Mouse (Mus musculus): Measurements from ENCODE around the gene Cgas. TPM values are rescaled to one million over a fixed set of nuclear protein-coding genes. Genes with fewer than 3 reads are reported as not detected.

Cgas gene
- total and polyA plus RNA-seq, 3 experiments, result 19.0 to 20.9 TPM; not detected in 1

DNA sequence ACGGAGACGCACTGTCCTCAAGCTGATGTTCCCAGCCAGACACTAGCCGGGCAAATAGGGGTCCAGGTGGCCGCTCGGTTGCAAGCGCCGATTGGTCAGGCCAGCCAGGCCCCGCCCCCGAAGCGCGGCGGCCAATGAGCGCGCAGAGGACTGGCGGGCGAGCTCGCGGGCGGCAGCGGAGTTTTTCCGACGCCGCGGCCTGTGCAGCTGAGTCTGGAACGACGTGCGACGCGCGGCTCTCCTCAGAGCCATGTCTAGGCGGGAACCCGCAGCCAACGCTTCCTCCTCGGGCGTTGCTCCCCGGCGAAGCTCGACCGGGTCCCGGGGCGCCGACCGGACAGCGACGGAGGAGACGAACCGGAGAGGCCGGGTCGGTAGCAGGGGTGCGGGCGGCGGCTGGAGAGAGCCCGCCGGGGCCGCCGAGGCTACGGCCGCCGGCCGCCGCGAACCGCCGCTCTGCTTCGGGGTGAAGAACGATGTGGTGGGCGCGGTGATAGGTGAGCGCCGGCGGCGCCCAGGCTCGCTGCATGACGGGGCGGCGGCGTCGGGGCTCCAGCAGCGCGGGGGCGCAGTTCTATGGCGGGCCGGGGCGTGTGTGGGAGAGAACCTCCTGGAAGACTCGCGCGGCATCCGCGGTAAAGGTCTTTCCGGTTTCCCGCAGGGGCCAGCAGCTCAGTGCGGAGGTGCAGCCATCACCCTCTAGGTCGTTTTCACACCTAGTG is 47.2 kb downstream of the Cgas start, which contains the start of gene Ddx43:
Ddx43 (plus strand) TSS at position 148 of the 722 bp plus-strand sequence.
- Histone ChIP-seq H3K27ac (ENCODE audit: control insufficient read depth, low read depth, low read length) (peak within 1 kb of the TSS; percentile 62), H3K9me3 (replicated peaks; ENCODE audit: insufficient read depth, low read length) (no peaks in the 10 kb centered on the region), H3K79me2 (ENCODE audit: control insufficient read depth, insufficient read depth, low read length, poor library complexity) (peaks cover 17% of the 10 kb centered on the region), H3K4me1 (ENCODE audit: control insufficient read depth in 1 of 2, insufficient read depth in 2 of 2, low read length in 2 of 2) (peaks cover 6 to 11% of the 10 kb centered on the region in 2 experiments; a peak in 3 of 4 replicates), H3K36me3 (ENCODE audit: control insufficient read depth in 1 of 2, insufficient read depth in 2 of 2, low read length in 2 of 2) (peaks cover 2 to 15% of the 10 kb centered on the region in 2 experiments), H3K4me3 (ENCODE audit: control insufficient read depth in 1 of 2, insufficient read depth in 1 of 2, low read depth in 2 of 2, low read length in 2 of 2) (peak within 1 kb of the TSS; percentile 80 to 87), H3K27me3 (ENCODE audit: control insufficient read depth in 1 of 2, insufficient read depth in 2 of 2, low read length in 2 of 2) (no peaks in the 10 kb centered on the region), H3K9ac (ENCODE audit: control insufficient read depth, low read depth, low read length, poor library complexity, severe bottlenecking) (peak within 1 kb of the TSS; percentile 77)
- TF ChIP-seq TBP (IDR thresholded peaks at IDR 0.05; ENCODE audit: low read depth, low read length), result no peak
- peak; percentile 73 for TF ChIP-seq ZMIZ1 (IDR thresholded peaks at IDR 0.05; ENCODE audit: low read depth, low read length)
- no peak for TF ChIP-seq KAT2A (conservative IDR thresholded peaks at IDR 0.05; ENCODE audit: low read depth, low read length)
- TF ChIP-seq JUND (IDR thresholded peaks at IDR 0.05; ENCODE audit: low read depth, low read length), result no peak
- TF ChIP-seq NELFE (IDR thresholded peaks at IDR 0.05; ENCODE audit: low read depth, low read length), result peak; percentile 77
- TF ChIP-seq CTCF (IDR thresholded peaks at IDR 0.05 in 2 of 3, conservative IDR thresholded peaks at IDR 0.05 in 1 of 3; ENCODE audit: control insufficient read depth in 1 of 3, insufficient read depth in 1 of 3, low read depth in 2 of 3, low read length in 3 of 3, poor library complexity in 1 of 3, severe bottlenecking in 1 of 3), result peak in 1 of 3 experiments; percentile 16; a peak in 1 of 6 replicates
- TF ChIP-seq HCFC1 (IDR thresholded peaks at IDR 0.05; ENCODE audit: low read depth, low read length), result peak; percentile 56
- TF ChIP-seq ETS1 (IDR thresholded peaks at IDR 0.05; ENCODE audit: low read depth, low read length), result peak; percentile 6; the same call in 1 of the 2 replicates
- TF ChIP-seq RAD21 (IDR thresholded peaks at IDR 0.05; ENCODE audit: low read depth, low read length), result no peak
- TF ChIP-seq ELF1 (IDR thresholded peaks at IDR 0.05; ENCODE audit: low read depth, low read length), result no peak
- no peak for TF ChIP-seq ZNF384 (IDR thresholded peaks at IDR 0.05; ENCODE audit: low read depth, low read length)
- no peak for TF ChIP-seq SMC3 (IDR thresholded peaks at IDR 0.05; ENCODE audit: low read depth, low read length)
- TF ChIP-seq POLR2AphosphoS2 (IDR thresholded peaks at IDR 0.05; ENCODE audit: low read length), result peak; percentile 55; the same call in 1 of the 2 replicates
- TF ChIP-seq EP300 (IDR thresholded peaks at IDR 0.05; ENCODE audit: low read depth in 1 of 2, low read length in 2 of 2), result peak in 1 of 2 experiments; percentile 2; a peak in 1 of 4 replicates
- TF ChIP-seq MYB (IDR thresholded peaks at IDR 0.05; ENCODE audit: low read depth, low read length), result no peak
- TF ChIP-seq SIN3A (IDR thresholded peaks at IDR 0.05; ENCODE audit: low read length), result peak; percentile 56
- no peak for TF ChIP-seq MAFK (IDR thresholded peaks at IDR 0.05; ENCODE audit: borderline replicate concordance, low read depth, low read length)
- no peak for TF ChIP-seq E2F4 (IDR thresholded peaks at IDR 0.05; ENCODE audit: borderline replicate concordance, low read depth, low read length)
- TF ChIP-seq MAX (IDR thresholded peaks at IDR 0.05; ENCODE audit: low read length), result peak; percentile 93
- peak; percentile 21; the same call in 1 of the 2 replicates for TF ChIP-seq MXI1 (IDR thresholded peaks at IDR 0.05; ENCODE audit: low read depth, low read length)
- peak; percentile 75 to 76; a peak in 3 of 4 replicates for TF ChIP-seq POLR2A (IDR thresholded peaks at IDR 0.05; ENCODE audit: control insufficient read depth in 1 of 2, insufficient read depth in 1 of 2, low read depth in 1 of 2, low read length in 2 of 2, poor library complexity in 1 of 2)
- no peak for TF ChIP-seq GABPA (IDR thresholded peaks at IDR 0.05; ENCODE audit: low read depth, low read length)
- TF ChIP-seq GATA1 (IDR thresholded peaks at IDR 0.05; ENCODE audit: low read depth, low read length), result no peak
- TF ChIP-seq RCOR1 (IDR thresholded peaks at IDR 0.05; ENCODE audit: low read depth, low read length), result 0 out of 2 replicates have a peak, but pooled peaks have one; percentile 16
- 0 out of 2 replicates have a peak, but pooled peaks have one; percentile 21 for TF ChIP-seq NRF1 (IDR thresholded peaks at IDR 0.05; ENCODE audit: insufficient read depth, low read depth, low read length, poor library complexity, severe bottlenecking)
- DNase-seq (ENCODE audit: low read depth, low spot score), result peak; percentile 94
